Mouse (Mus musculus) embryonic facial prominence, embryonic 10.5 days (tissue): ENCODE measurements at regions not wholly inside any gene's neighbourhood (a gene's known extent, or its start where the extent isn't known, plus 50 kb on each side); places are given as distances from the start of the nearest gene placed in this dataset.

Experiments used
- DNase-seq: peaks from one replicate; pipeline ENCODE4 v3.0.0-alpha.2; 2017; ENCODE audit warnings: low spot score
- H3K27ac ChIP-seq: fragments of 300-500 bp; sonication (generic); replicated peaks from 2 replicates; pipeline ENCODE4 v1.5.1; 2016; ENCODE audit warnings: mild to moderate bottlenecking
- H3K27me3 ChIP-seq: fragments of 300-500 bp; sonication (generic); replicated peaks from 2 replicates; pipeline ENCODE4 v1.6.1; 2016; ENCODE audit warnings: low read depth, mild to moderate bottlenecking; ENCODE audit not compliant: poor library complexity, severe bottlenecking
- H3K36me3 ChIP-seq: fragments of 300-500 bp; sonication (generic); replicated peaks from 2 replicates; pipeline ENCODE4 v1.6.1; 2016; ENCODE audit warnings: mild to moderate bottlenecking, moderate library complexity
- H3K4me1 ChIP-seq: fragments of 300-500 bp; sonication (generic); 2 replicates; pipeline ENCODE4 v1.6.1; 2016
- H3K4me3 ChIP-seq: fragments of 300-500 bp; sonication (generic); 2 replicates; pipeline ENCODE4 v1.5.1; 2016; ENCODE audit warnings: mild to moderate bottlenecking, moderate library complexity
- H3K9me3 ChIP-seq: fragments of 300-500 bp; sonication (generic); 2 replicates; pipeline ENCODE4 v1.6.1; 2016; ENCODE audit warnings: mild to moderate bottlenecking
- WGBS: fragments of 180-500 bp; shearing (Covaris S2); methylation state at CpG from one replicate; pipeline ENCODE4 v1.1.7; 2016; 5-methylcytosine and 5-hydroxymethylcytosine counted together

- Histone ChIP-seq H3K27me3 (no peaks in the 10 kb centered on the region), H3K36me3 (no peaks in the 10 kb centered on the region), H3K9me3 (0 out of 2 replicates have a peak, but pooled peaks cover 2% of the 10 kb centered on the region), H3K4me3 (no peak overlapping the region), H3K4me1 (no peaks in the 10 kb centered on the region), H3K27ac (no peak overlapping the region)
- 85% methylated on average over 2 of the region's 2 CpGs for WGBS
- DNase-seq, result no peak
Measured at GRCm38 (mm10) chr5:10495086-10495485, 248.8 kb upstream of the Gm5152 start.

- no peak overlapping the region for H3K27ac ChIP-seq
- WGBS, result 78% methylated on average over 1 of the region's 1 CpGs
- H3K4me1 ChIP-seq, result no peaks in the 10 kb centered on the region
- H3K27me3 ChIP-seq, result no peaks in the 10 kb centered on the region
- no peak overlapping the region for H3K4me3 ChIP-seq
- DNase-seq, result no peak
- no peaks in the 10 kb centered on the region for H3K36me3 ChIP-seq
- no peaks in the 10 kb centered on the region for H3K9me3 ChIP-seq
Measured at GRCm38 (mm10) chr5:10478073-10478472, 231.7 kb upstream of the Gm5152 start.

- Histone ChIP-seq H3K4me1 (no peaks in the 10 kb centered on the region), H3K4me3 (no peak overlapping the region), H3K27ac (no peak overlapping the region), H3K36me3 (no peaks in the 10 kb centered on the region), H3K9me3 (no peaks in the 10 kb centered on the region), H3K27me3 (no peaks in the 10 kb centered on the region)
- no peak for DNase-seq
Measured at GRCm38 (mm10) chr5:10477461-10477860, 231.1 kb upstream of the Gm5152 start.

GRCm38 (mm10) chr5:10446584-10446983 lies 200.3 kb upstream of the Gm5152 start:
- H3K36me3 ChIP-seq, result no peaks in the 10 kb centered on the region
- WGBS, result 71% methylated on average over 2 of the region's 2 CpGs
- H3K4me3 ChIP-seq, result no peak overlapping the region
- H3K27ac ChIP-seq, result no peak overlapping the region
- no peaks in the 10 kb centered on the region for H3K27me3 ChIP-seq
- H3K4me1 ChIP-seq, result no peaks in the 10 kb centered on the region
- DNase-seq, result no peak
- no peaks in the 10 kb centered on the region for H3K9me3 ChIP-seq

GRCm38 (mm10) chr5:10417691-10418217 lies 171.4 kb upstream of the Gm5152 start:
- Histone ChIP-seq H3K4me1 (no peaks in the 10 kb centered on the region), H3K27ac (no peak overlapping the region), H3K9me3 (no peaks in the 10 kb centered on the region), H3K27me3 (no peaks in the 10 kb centered on the region), H3K36me3 (no peaks in the 10 kb centered on the region), H3K4me3 (no peak overlapping the region)
- no peak for DNase-seq
- 44% methylated on average over 2 of the region's 2 CpGs for WGBS

- no peaks in the 10 kb centered on the region for H3K36me3 ChIP-seq
- 75% methylated on average over 6 of the region's 6 CpGs for WGBS
- DNase-seq, result peak; percentile 11
- no peaks in the 10 kb centered on the region for H3K4me1 ChIP-seq
- H3K4me3 ChIP-seq, result no peak overlapping the region
- H3K27me3 ChIP-seq, result no peaks in the 10 kb centered on the region
- no peak overlapping the region for H3K27ac ChIP-seq
- H3K9me3 ChIP-seq, result no peaks in the 10 kb centered on the region
Measured at GRCm38 (mm10) chr5:10416949-10417348, 170.6 kb upstream of the Gm5152 start.

- DNase-seq, result no peak
- Histone ChIP-seq H3K27me3 (no peaks in the 10 kb centered on the region), H3K27ac (no peak overlapping the region), H3K4me1 (no peaks in the 10 kb centered on the region), H3K36me3 (no peaks in the 10 kb centered on the region), H3K4me3 (no peak overlapping the region), H3K9me3 (no peaks in the 10 kb centered on the region)
- WGBS, result 61% methylated on average over 1 of the region's 1 CpGs
Measured at GRCm38 (mm10) chr5:10414019-10414418, 167.7 kb upstream of the Gm5152 start.

- Histone ChIP-seq H3K4me1 (no peaks in the 10 kb centered on the region), H3K4me3 (no peak overlapping the region), H3K27ac (no peak overlapping the region), H3K36me3 (no peaks in the 10 kb centered on the region), H3K9me3 (no peaks in the 10 kb centered on the region), H3K27me3 (no peaks in the 10 kb centered on the region)
- WGBS, result 85% methylated on average over 5 of the region's 5 CpGs
- DNase-seq, result no peak
Measured at GRCm38 (mm10) chr5:10393571-10393970, 147.2 kb upstream of the Gm5152 start.

- 86% methylated on average over 1 of the region's 1 CpGs for WGBS
- Histone ChIP-seq H3K4me3 (no peak overlapping the region), H3K4me1 (no peaks in the 10 kb centered on the region), H3K36me3 (no peaks in the 10 kb centered on the region), H3K27ac (no peak overlapping the region), H3K9me3 (no peaks in the 10 kb centered on the region), H3K27me3 (no peaks in the 10 kb centered on the region)
- no peak for DNase-seq
Measured at GRCm38 (mm10) chr5:10388991-10389390, 142.7 kb upstream of the Gm5152 start.

- Histone ChIP-seq H3K9me3 (no peaks in the 10 kb centered on the region), H3K4me3 (no peak overlapping the region), H3K36me3 (no peaks in the 10 kb centered on the region), H3K27me3 (no peaks in the 10 kb centered on the region), H3K4me1 (no peaks in the 10 kb centered on the region), H3K27ac (no peak overlapping the region)
- DNase-seq, result no peak
- 86% methylated on average over 2 of the region's 2 CpGs for WGBS
Measured at GRCm38 (mm10) chr5:10352126-10352525, 105.8 kb upstream of the Gm5152 start.

- DNase-seq, result no peak
- H3K4me3 ChIP-seq, result no peak overlapping the region
- 86% methylated on average over 2 of the region's 2 CpGs for WGBS
- no peaks in the 10 kb centered on the region for H3K36me3 ChIP-seq
- no peaks in the 10 kb centered on the region for H3K9me3 ChIP-seq
- no peak overlapping the region for H3K27ac ChIP-seq
- no peaks in the 10 kb centered on the region for H3K27me3 ChIP-seq
- no peaks in the 10 kb centered on the region for H3K4me1 ChIP-seq
Measured at GRCm38 (mm10) chr5:10320611-10321010, 74.3 kb upstream of the Gm5152 start.
